Mouse (Mus musculus) kidney, adult 8-10 months (tissue): ENCODE results near the gene Phb2.

Source experiments
- DNase-seq, 2 experiments: peaks; one replicate each; pipeline ENCODE4 v3.0.0; 2022

The Phb2 gene

GRCm38 (mm10) chr6:124723541-124723940, 11.4 kb downstream of the Phb2 start:
- DNase-seq, result no peak

- DNase-seq, result no peak
Measured at GRCm38 (mm10) chr6:124724472-124724871, 12.3 kb downstream of the Phb2 start.

GRCm38 (mm10) chr6:124728621-124729020, 16.5 kb downstream of the Phb2 start:
- DNase-seq, result no peak

- no peak for DNase-seq
Measured at GRCm38 (mm10) chr6:124729850-124730705, 17.9 kb downstream of the Phb2 start.

- DNase-seq, result no peak
Measured at GRCm38 (mm10) chr6:124731038-124731437, 18.9 kb downstream of the Phb2 start.

- no peak for DNase-seq
Measured at GRCm38 (mm10) chr6:124732476-124733370, 20.6 kb downstream of the Phb2 start.

- no peak for DNase-seq
Measured at GRCm38 (mm10) chr6:124734417-124734816, 22.3 kb downstream of the Phb2 start.

- DNase-seq, result no peak
Measured at GRCm38 (mm10) chr6:124737040-124737439, 24.9 kb downstream of the Phb2 start.

GRCm38 (mm10) chr6:124738511-124739023, 26.4 kb downstream of the Phb2 start, which contains the start of gene Ptpn6:
Gene Ptpn6 (minus strand): TSS chr6:124738714.
- DNase-seq, result peak; percentile 92 to 96

GRCm38 (mm10) chr6:124739231-124739796, 27.2 kb downstream of the Phb2 start:
- DNase-seq, result no peak

GRCm38 (mm10) chr6:124740211-124740887, 28.2 kb downstream of the Phb2 start:
- DNase-seq, result no peak

- peak; percentile 87 for DNase-seq
Measured at GRCm38 (mm10) chr6:124740888-124741761, 29.0 kb downstream of the Phb2 start, which contains the start of gene Grcc10. Gene Grcc10 (minus strand): TSS chr6:124741374.

- no peak for DNase-seq
Measured at GRCm38 (mm10) chr6:124741842-124742241, 29.7 kb downstream of the Phb2 start.

GRCm38 (mm10) chr6:124742839-124743514, 30.8 kb downstream of the Phb2 start:
- no peak for DNase-seq

GRCm38 (mm10) chr6:124743647-124744046, 31.5 kb downstream of the Phb2 start:
- no peak for DNase-seq

GRCm38 (mm10) chr6:124744755-124745321, 32.7 kb downstream of the Phb2 start:
- DNase-seq, result no peak

- peak; percentile 94 to 95 for DNase-seq
Measured at GRCm38 (mm10) chr6:124745490-124746295, 33.6 kb downstream of the Phb2 start.

GRCm38 (mm10) chr6:124746296-124746605, 34.1 kb downstream of the Phb2 start:
- DNase-seq, result no peak
